Mouse (Mus musculus) embryonic fibroblast, embryonic 13.5 days (primary cell): ENCODE measurements around the gene Atrn. TPM values are rescaled to one million over a fixed set of nuclear protein-coding genes. Genes with fewer than 3 reads are reported as not detected.

ENCODE experiments used
- H3K27ac ChIP-seq: 2 replicates; pipeline ENCODE4 v1.5.1; 2012; ENCODE audit warnings: low read length, control low read depth, inconsistent platforms; ENCODE audit not compliant: insufficient read depth
- H3K4me1 ChIP-seq: 2 replicates; pipeline ENCODE4 v1.6.1; 2011; ENCODE audit warnings: low read length; ENCODE audit not compliant: control insufficient read depth, insufficient read depth
- H3K4me3 ChIP-seq: 2 replicates; pipeline ENCODE4 v1.5.1; 2011; ENCODE audit warnings: mild to moderate bottlenecking, control low read depth, low read length; ENCODE audit not compliant: insufficient read depth
- CTCF ChIP-seq: IDR thresholded peaks from 2 replicates; pipeline ENCODE4 v1.5.1; 2011; ENCODE audit warnings: mild to moderate bottlenecking, control low read depth, low read length, moderate library complexity, borderline replicate concordance; ENCODE audit not compliant: insufficient read depth
- POLR2A ChIP-seq: IDR thresholded peaks from 2 replicates; pipeline ENCODE4 v1.6.1; 2011; ENCODE audit warnings: low read depth, mild to moderate bottlenecking, control low read depth, low read length, moderate library complexity
- polyA plus RNA-seq: library from polyadenylated mRNA; stranded (reverse); fragments of >200 nt; gene quantifications from 2 replicates; pipeline ENCODE4 v1.2.4, GENCODE M21; 2011; ENCODE audit warnings: low read depth; ENCODE audit not compliant: missing spikeins, insufficient read length

The Atrn gene
- polyA plus RNA-seq, 1 experiment = 28.4 TPM

- TF ChIP-seq POLR2A (no peak), CTCF (no peak)
- H3K4me3 ChIP-seq = no peak overlapping the region
- H3K27ac ChIP-seq = no peak overlapping the region
- H3K4me1 ChIP-seq = no peaks in the 10 kb centered on the region
Observed at GRCm38 (mm10) chr2:130949781-130950180, 43.5 kb downstream of the Atrn start.

- no peak overlapping the region for H3K27ac ChIP-seq
Observed at GRCm38 (mm10) chr2:130950548-130950947, 44.3 kb downstream of the Atrn start.

GRCm38 (mm10) chr2:130958906-130959305 lies 52.6 kb downstream of the Atrn start:
- Histone ChIP-seq H3K27ac (no peak overlapping the region), H3K4me1 (no peaks in the 10 kb centered on the region), H3K4me3 (no peak overlapping the region)
- no peak for TF ChIP-seq POLR2A
- TF ChIP-seq CTCF = no peak

More at GRCm38 (mm10) chr2:130950548-130950947, 44.3 kb downstream of the Atrn start:
- Histone ChIP-seq H3K4me3 (no peak overlapping the region), H3K4me1 (no peaks in the 10 kb centered on the region)
- peak; percentile 83; the same call in 1 of the 2 replicates for TF ChIP-seq CTCF
- no peak for TF ChIP-seq POLR2A

GRCm38 (mm10) chr2:130961851-130962250 lies 55.6 kb downstream of the Atrn start:
- H3K4me1 ChIP-seq = no peaks in the 10 kb centered on the region
- TF ChIP-seq POLR2A (no peak), CTCF (no peak)
- no peak overlapping the region for H3K4me3 ChIP-seq
- H3K27ac ChIP-seq = no peak overlapping the region

DNA sequence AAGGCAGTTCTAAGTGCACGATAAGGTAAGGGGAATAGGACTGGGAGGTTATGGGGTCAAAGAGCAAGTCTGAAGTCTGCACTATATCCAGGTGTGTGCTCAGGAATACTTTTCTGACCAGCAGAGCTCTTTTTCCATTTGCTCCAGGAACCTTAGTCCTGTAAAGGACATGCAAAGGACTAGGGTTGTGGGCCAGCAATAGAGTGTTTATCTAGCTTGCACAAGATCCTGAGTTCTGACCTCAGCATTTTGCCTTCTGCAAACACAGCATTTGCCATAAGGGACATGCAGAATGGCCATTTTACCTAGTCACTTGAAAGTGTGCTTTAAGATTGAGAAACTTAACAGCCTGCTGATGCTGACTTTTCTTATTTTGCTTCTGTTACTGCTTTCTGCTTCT lies 58.7 kb downstream of the Atrn start:
- no peak for TF ChIP-seq CTCF
- no peak overlapping the region for H3K27ac ChIP-seq
- H3K4me1 ChIP-seq = no peaks in the 10 kb centered on the region
- no peak overlapping the region for H3K4me3 ChIP-seq

DNA sequence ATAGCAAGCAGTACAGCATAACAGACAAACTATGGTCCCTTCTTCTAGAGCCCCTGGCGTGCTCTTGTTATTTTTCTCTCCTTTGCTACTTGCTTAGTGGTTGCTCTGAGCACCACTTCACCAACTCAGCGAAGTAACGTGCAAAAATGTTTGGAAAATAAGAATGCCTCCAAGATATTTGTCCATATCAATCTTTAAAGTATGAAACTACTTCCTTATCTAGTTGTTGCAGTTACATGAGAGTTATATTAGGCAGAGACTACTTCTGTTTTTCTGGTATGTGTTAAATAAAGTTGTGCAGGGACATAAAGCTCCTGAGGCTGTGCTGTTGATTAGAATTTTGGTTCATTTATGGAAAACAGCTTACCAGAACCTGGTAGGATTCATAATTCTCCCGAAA lies 64.7 kb downstream of the Atrn start:
- TF ChIP-seq POLR2A (no peak), CTCF (no peak)
- Histone ChIP-seq H3K4me3 (no peak overlapping the region), H3K27ac (no peak overlapping the region), H3K4me1 (no peaks in the 10 kb centered on the region)

DNA sequence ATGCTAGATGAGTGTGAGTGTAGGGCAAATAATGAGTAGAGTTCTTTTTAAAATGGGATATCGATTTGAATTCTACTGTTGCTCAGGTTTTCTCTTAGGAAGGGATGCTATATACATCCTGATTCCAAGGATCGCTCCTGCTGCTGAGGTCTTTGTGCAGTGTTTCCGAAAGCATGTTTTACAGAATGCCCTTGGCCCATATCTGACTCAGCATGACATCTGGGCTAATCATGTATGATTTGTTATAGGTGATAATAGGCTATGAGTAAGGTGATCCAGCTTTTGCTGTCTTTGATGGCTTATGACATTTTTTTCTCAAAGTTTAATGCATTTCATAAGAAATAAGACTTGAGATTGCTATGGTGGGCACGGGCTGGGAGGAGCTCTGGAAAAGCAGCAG lies 66.1 kb downstream of the Atrn start:
- no peak overlapping the region for H3K4me3 ChIP-seq
- no peak for TF ChIP-seq CTCF
- TF ChIP-seq POLR2A = no peak

GRCm38 (mm10) chr2:130974928-130975327 lies 68.6 kb downstream of the Atrn start:
- Histone ChIP-seq H3K4me1 (no peaks in the 10 kb centered on the region), H3K4me3 (no peak overlapping the region), H3K27ac (no peak overlapping the region)
- TF ChIP-seq POLR2A (no peak), CTCF (no peak)

More for the DNA sequence above, 66.1 kb downstream of the Atrn start:
- Histone ChIP-seq H3K4me1 (no peaks in the 10 kb centered on the region), H3K27ac (no peak overlapping the region)

- no peak overlapping the region for H3K27ac ChIP-seq
- H3K4me1 ChIP-seq = no peaks in the 10 kb centered on the region
- TF ChIP-seq CTCF = no peak
- no peak for TF ChIP-seq POLR2A
- H3K4me3 ChIP-seq = no peak overlapping the region
Observed at GRCm38 (mm10) chr2:130977589-130977988, 71.3 kb downstream of the Atrn start.

DNA sequence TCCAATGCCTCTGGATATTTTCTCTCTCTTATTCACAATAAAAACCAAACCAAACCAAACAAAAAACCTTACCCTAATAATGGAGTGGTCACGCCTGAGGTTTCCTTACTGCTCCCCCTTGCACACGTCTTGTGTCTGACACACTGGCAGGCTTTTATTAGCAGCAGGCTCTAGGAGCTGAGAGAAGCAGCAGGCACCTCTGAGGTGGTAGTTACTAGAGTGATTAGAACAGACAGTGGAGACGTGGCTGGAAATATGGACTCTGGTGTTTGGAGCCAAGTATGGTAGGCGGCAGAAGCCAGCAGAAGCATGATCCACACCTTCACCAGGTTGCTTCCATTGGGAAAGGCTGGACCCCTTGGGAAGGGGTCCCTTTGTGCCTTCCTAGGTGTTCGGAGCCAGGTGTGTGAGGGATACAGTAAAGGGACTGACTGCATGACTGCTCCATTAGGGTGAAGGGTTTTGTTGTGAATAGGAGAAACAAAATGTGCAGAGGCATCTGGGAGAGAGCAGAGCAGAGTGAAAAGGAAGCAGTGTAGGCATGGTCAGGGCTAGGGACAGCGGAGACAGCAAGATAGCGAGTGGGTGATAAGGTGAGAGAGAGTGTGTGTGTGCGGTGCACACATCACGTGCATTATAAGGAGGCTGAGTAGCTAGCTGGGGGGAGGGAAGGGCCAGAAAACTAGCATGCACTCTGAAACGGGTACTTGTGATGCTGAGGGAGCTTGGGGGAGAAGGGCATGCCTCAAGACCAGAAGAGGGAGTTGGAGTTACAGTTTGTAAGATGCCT lies 72.0 kb downstream of the Atrn start:
- no peak overlapping the region for H3K27ac ChIP-seq
- H3K4me1 ChIP-seq = no peaks in the 10 kb centered on the region
- no peak overlapping the region for H3K4me3 ChIP-seq
- TF ChIP-seq CTCF (no peak), POLR2A (no peak)

GRCm38 (mm10) chr2:130979138-130979537 lies 72.8 kb downstream of the Atrn start:
- no peaks in the 10 kb centered on the region for H3K4me1 ChIP-seq
- H3K27ac ChIP-seq = no peak overlapping the region
- no peak for TF ChIP-seq POLR2A
- no peak for TF ChIP-seq CTCF
- no peak overlapping the region for H3K4me3 ChIP-seq
